22 mouse cellular contexts compared by ENCODE assay signal in the genomic region with DNA sequence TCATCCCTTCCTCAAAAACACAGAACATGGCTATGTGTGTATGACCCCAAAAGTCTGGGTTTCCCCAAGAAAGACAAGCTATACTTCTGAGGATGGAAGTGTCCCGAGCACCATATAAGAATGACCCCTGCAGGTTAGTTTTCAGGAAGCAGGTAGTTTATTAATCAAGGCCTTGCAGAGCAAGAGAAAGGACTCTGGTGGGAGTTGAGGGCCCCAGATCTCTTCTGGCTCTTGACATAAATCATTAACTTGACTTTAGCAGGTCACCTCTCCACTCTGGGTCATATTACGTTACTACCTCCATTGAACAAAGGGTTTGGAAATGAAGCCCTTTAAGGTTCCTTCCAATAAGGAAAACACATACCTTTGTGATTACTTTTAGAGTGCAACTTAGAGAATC. TPM values are rescaled to one million over a fixed set of nuclear protein-coding genes. Genes with fewer than 3 reads are reported as not detected.
DNase-seq lines count a peak whose midpoint lies in the region; ATAC-seq and TF ChIP-seq lines count a peak whose summit lies in the region.
"Had no signal": no experiment of that assay in that cellular context is flagged by ENCODE, and none has a peak within 500 bp of the region (broad histone marks: within the 10 kb centered on the region; RNA-seq: fewer than 3 reads in every experiment).

No protein-coding gene starts in this region.

- no peaks in the 10 kb centered on the region for H3K36me3 ChIP-seq in heart, embryonic 10.5 days
- no peaks in the 10 kb centered on the region for H3K36me3 ChIP-seq in kidney, postnatal 0 days (ENCODE audit: insufficient read depth, low read length)
- H3K36me3 ChIP-seq in lung, embryonic 16.5 days (ENCODE audit: control insufficient read depth, insufficient read depth, low read length): no peaks in the 10 kb centered on the region
- no peaks in the 10 kb centered on the region for H3K36me3 ChIP-seq in intestine, embryonic 15.5 days
- H3K36me3 ChIP-seq: embryonic facial prominence, embryonic 15.5 days; forebrain, embryonic 10.5 days; heart, embryonic 12.5 days; hindbrain, embryonic 10.5 days had no signal

- no peak overlapping the region for H3K9ac ChIP-seq in kidney, postnatal 0 days (ENCODE audit: low read depth, low read length)
- no peak overlapping the region for H3K9ac ChIP-seq in lung, embryonic 16.5 days (ENCODE audit: low read length)
- no peak overlapping the region for H3K9ac ChIP-seq in intestine, embryonic 15.5 days
- H3K9ac ChIP-seq: embryonic facial prominence, embryonic 15.5 days; heart, embryonic 12.5 days had no signal

- no peak overlapping the region for H3K4me3 ChIP-seq in heart, embryonic 10.5 days
- no peak overlapping the region for H3K4me3 ChIP-seq in kidney, postnatal 0 days (replicated peaks; ENCODE audit: low read depth, low read length)
- H3K4me3 ChIP-seq in lung, embryonic 16.5 days (ENCODE audit: low read length): no peak overlapping the region
- H3K4me3 ChIP-seq in intestine, embryonic 15.5 days (replicated peaks): no peak overlapping the region
- H3K4me3 ChIP-seq: embryonic facial prominence, embryonic 15.5 days; erythroblast, embryonic 14.5 days; forebrain, embryonic 10.5 days; heart, adult 2 months; heart, embryonic 12.5 days; hindbrain, embryonic 10.5 days had no signal

- peak; percentile 4 for DNase-seq in heart, adult 11 months
- no peak for DNase-seq in heart, embryonic 10.5 days (ENCODE audit: low spot score)
- DNase-seq in kidney, postnatal 0 days (ENCODE audit: low spot score): no peak
- DNase-seq in kidney, adult 11 months: no peak
- DNase-seq in lung, postnatal 36 days: no peak
- DNase-seq: adrenal gland, postnatal 10 days; cerebellum, adult 11 months; cerebellum, adult 8-10 months; cerebellum, postnatal 14 days; embryo, embryonic 11 days; heart, adult 2 months had no signal

- TF ChIP-seq CTCF in kidney, postnatal 0 days (IDR thresholded peaks at IDR 0.05; ENCODE audit: low read depth): peak; percentile 11; the same call in 1 of the 2 replicates

- no peaks in the 10 kb centered on the region for H3K27me3 ChIP-seq in heart, embryonic 10.5 days (ENCODE audit: insufficient read depth, poor library complexity, severe bottlenecking)
- no peaks in the 10 kb centered on the region for H3K27me3 ChIP-seq in kidney, postnatal 0 days (ENCODE audit: insufficient read depth, low read length)
- H3K27me3 ChIP-seq in lung, embryonic 16.5 days (ENCODE audit: control insufficient read depth, insufficient read depth, low read depth, low read length): no peaks in the 10 kb centered on the region
- H3K27me3 ChIP-seq in intestine, embryonic 15.5 days (replicated peaks): no peaks in the 10 kb centered on the region
- H3K27me3 ChIP-seq: embryonic facial prominence, embryonic 15.5 days; heart, embryonic 12.5 days had no signal

- no peaks in the 10 kb centered on the region for H3K9me3 ChIP-seq in heart, embryonic 10.5 days
- no peaks in the 10 kb centered on the region for H3K9me3 ChIP-seq in kidney, postnatal 0 days (replicated peaks; ENCODE audit: low read length)
- H3K9me3 ChIP-seq in lung, embryonic 16.5 days (ENCODE audit: control insufficient read depth, low read length): no peaks in the 10 kb centered on the region
- H3K9me3 ChIP-seq in intestine, embryonic 15.5 days: no peaks in the 10 kb centered on the region
- H3K9me3 ChIP-seq: embryonic facial prominence, embryonic 15.5 days; forebrain, embryonic 10.5 days; heart, embryonic 12.5 days; hindbrain, embryonic 10.5 days had no signal

- H3K27ac ChIP-seq in heart, embryonic 10.5 days: no peak overlapping the region
- peak overlapping the region; percentile 50; the same call in 1 of the 2 replicates for H3K27ac ChIP-seq in kidney, postnatal 0 days
- H3K27ac ChIP-seq in lung, embryonic 16.5 days (ENCODE audit: low read length): 0 out of 2 replicates have a peak overlapping the region, but pooled peaks have one; percentile 33
- no peak overlapping the region for H3K27ac ChIP-seq in intestine, embryonic 15.5 days
- H3K27ac ChIP-seq: embryonic facial prominence, embryonic 15.5 days; forebrain, embryonic 10.5 days; heart, adult 2 months; hindbrain, embryonic 10.5 days had no signal

- H3K4me1 ChIP-seq in heart, embryonic 10.5 days: peaks cover 18% of the 10 kb centered on the region
- H3K4me1 ChIP-seq in kidney, postnatal 0 days (replicated peaks; ENCODE audit: insufficient read depth, low read length): no peaks in the 10 kb centered on the region
- peaks cover 12% of the 10 kb centered on the region for H3K4me1 ChIP-seq in lung, embryonic 16.5 days (replicated peaks; ENCODE audit: control insufficient read depth, insufficient read depth, low read length)
- H3K4me1 ChIP-seq in intestine, embryonic 15.5 days (replicated peaks): no peaks in the 10 kb centered on the region

- ATAC-seq in kidney, postnatal 0 days (replicated peaks; ENCODE audit: low FRiP score, low read depth): peak; percentile 33; the same call in 1 of the 2 replicates
- no peak for ATAC-seq in lung, embryonic 16.5 days (ENCODE audit: low read depth)
- ATAC-seq in intestine, embryonic 15.5 days: no peak
- ATAC-seq: forebrain, embryonic 14.5 days had no signal

- no peak overlapping the region for H3K4me2 ChIP-seq in kidney, postnatal 0 days (ENCODE audit: low read length)
- H3K4me2 ChIP-seq in lung, embryonic 16.5 days (ENCODE audit: low read depth, low read length): no peak overlapping the region
- no peak overlapping the region for H3K4me2 ChIP-seq in intestine, embryonic 15.5 days (replicated peaks)
- H3K4me2 ChIP-seq: embryonic facial prominence, embryonic 15.5 days; heart, embryonic 12.5 days had no signal

- WGBS in heart, embryonic 10.5 days: 82% methylated on average over 2 of the region's 2 CpGs
- 25% methylated on average over 2 of the region's 2 CpGs for WGBS in kidney, postnatal 0 days
- 55% methylated on average over 2 of the region's 2 CpGs for WGBS in lung, embryonic 16.5 days
- 61% methylated on average over 2 of the region's 2 CpGs for WGBS in intestine, embryonic 15.5 days

RNA-seq across cellular contexts. Expression of a gene that starts 15.7 kb away (rescaled TPM):
- polyA plus RNA-seq in heart, embryonic 10.5 days (2016; fragmentation: Nextera tagmentation; extraction: Ambion mirVana): 0.35 and 0.41 TPM in 2 replicates
- polyA plus RNA-seq in kidney, postnatal 0 days (2015; fragmentation: Nextera tagmentation; extraction: Ambion mirVana): 0.14 and 0.72 TPM in 2 replicates
- 0.33 TPM in 2 replicates for polyA plus RNA-seq in lung, embryonic 16.5 days (2015; fragmentation: Nextera tagmentation; extraction: Ambion mirVana)
- polyA plus RNA-seq in intestine, embryonic 15.5 days (2015; fragmentation: Nextera tagmentation; extraction: Ambion mirVana): not detected in 2 replicates
- polyA plus RNA-seq: brain, embryonic 14.5 days; embryonic facial prominence, embryonic 11.5 days; erythroblast, embryonic 14.5 days; heart, embryonic 16.5 days had no signal

Comparison
In these comparisons a context has a peak if more than half of its experiments do, and no peak if none do; other contexts are left out.
1. H3K27ac ChIP-seq: peak in kidney, postnatal 0 days (single experiment) and lung, embryonic 16.5 days (single experiment); none in heart, embryonic 10.5 days (single experiment) and intestine, embryonic 15.5 days (single experiment).